Mouse (Mus musculus): ENCODE data around the gene Leo1. TPM values are rescaled to one million over a fixed set of nuclear protein-coding genes. Genes with fewer than 3 reads are reported as not detected.
A peak's percentile ranks its signal among the peaks of the same experiment; 100 is the strongest.
"Not testable (repeated sequence)": the region's sequence is repeated elsewhere in the genome, so short reads cannot be mapped to it uniquely, and the experiment has no call there.

The Leo1 gene
- polyA plus RNA-seq, 1 experiment from 2014 or later: 43.6 TPM

- Histone ChIP-seq H3K9me3 (replicated peaks; ENCODE audit: control insufficient read depth, low read length, poor library complexity, severe bottlenecking) (no peaks in the 10 kb centered on the region), H3K4me2 (ENCODE audit: low read length) (no peak overlapping the region), H3K27me3 (ENCODE audit: control insufficient read depth, insufficient read depth, low read depth, low read length) (no peaks in the 10 kb centered on the region), H3K4me3 (ENCODE audit: low read depth, low read length) (no peak overlapping the region), H3K36me3 (ENCODE audit: control insufficient read depth, insufficient read depth, low read length) (no peaks in the 10 kb centered on the region), H3K9ac (ENCODE audit: low read depth, low read length) (no peak overlapping the region), H3K27ac (ENCODE audit: low read length) (no peak overlapping the region), H3K4me1 (ENCODE audit: control insufficient read depth, insufficient read depth, low read length) (no peaks in the 10 kb centered on the region; the same call in 1 of the 2 replicates)
- ATAC-seq: no peak
- WGBS: 77% methylated on average over 3 of the region's 3 CpGs
Measured at GRCm38 (mm10) chr9:75432694-75433093, 8.6 kb upstream of the Leo1 start.

GRCm38 (mm10) chr9:75434172-75434793 lies 7.0 kb upstream of the Leo1 start:
- Histone ChIP-seq H3K4me1 (ENCODE audit: control insufficient read depth, insufficient read depth, low read length) (no peaks in the 10 kb centered on the region; the same call in 1 of the 2 replicates), H3K9ac (ENCODE audit: low read depth, low read length) (no peak overlapping the region), H3K9me3 (replicated peaks; ENCODE audit: control insufficient read depth, low read length, poor library complexity, severe bottlenecking) (no peaks in the 10 kb centered on the region), H3K27ac (ENCODE audit: low read length) (no peak overlapping the region), H3K36me3 (ENCODE audit: control insufficient read depth, insufficient read depth, low read length) (no peaks in the 10 kb centered on the region), H3K4me2 (ENCODE audit: low read length) (no peak overlapping the region), H3K27me3 (ENCODE audit: control insufficient read depth, insufficient read depth, low read depth, low read length) (no peaks in the 10 kb centered on the region), H3K4me3 (ENCODE audit: low read depth, low read length) (no peak overlapping the region)
- 45% methylated on average over 7 of the region's 7 CpGs for WGBS
- 0 out of 2 replicates have a peak, but pooled peaks have one; percentile 15 for ATAC-seq

- Histone ChIP-seq H3K4me3 (ENCODE audit: low read depth, low read length) (no peak overlapping the region), H3K4me1 (ENCODE audit: control insufficient read depth, insufficient read depth, low read length) (no peaks in the 10 kb centered on the region; the same call in 1 of the 2 replicates), H3K9me3 (replicated peaks; ENCODE audit: control insufficient read depth, low read length, poor library complexity, severe bottlenecking) (no peaks in the 10 kb centered on the region), H3K9ac (ENCODE audit: low read depth, low read length) (no peak overlapping the region), H3K27me3 (ENCODE audit: control insufficient read depth, insufficient read depth, low read depth, low read length) (no peaks in the 10 kb centered on the region), H3K4me2 (ENCODE audit: low read length) (no peak overlapping the region), H3K36me3 (ENCODE audit: control insufficient read depth, insufficient read depth, low read length) (no peaks in the 10 kb centered on the region), H3K27ac (ENCODE audit: low read length) (no peak overlapping the region)
- ATAC-seq: no peak
- 73% methylated on average over 6 of the region's 6 CpGs for WGBS
Measured at GRCm38 (mm10) chr9:75434872-75435271, 6.5 kb upstream of the Leo1 start.

GRCm38 (mm10) chr9:75435291-75435690 lies 6.0 kb upstream of the Leo1 start:
- Histone ChIP-seq H3K4me1 (ENCODE audit: control insufficient read depth, insufficient read depth, low read length) (no peaks in the 10 kb centered on the region; the same call in 1 of the 2 replicates), H3K27ac (ENCODE audit: low read length) (no peak overlapping the region), H3K4me2 (ENCODE audit: low read length) (no peak overlapping the region), H3K27me3 (ENCODE audit: control insufficient read depth, insufficient read depth, low read depth, low read length) (no peaks in the 10 kb centered on the region), H3K4me3 (ENCODE audit: low read depth, low read length) (no peak overlapping the region), H3K9ac (ENCODE audit: low read depth, low read length) (no peak overlapping the region), H3K9me3 (replicated peaks; ENCODE audit: control insufficient read depth, low read length, poor library complexity, severe bottlenecking) (no peaks in the 10 kb centered on the region), H3K36me3 (ENCODE audit: control insufficient read depth, insufficient read depth, low read length) (no peaks in the 10 kb centered on the region)
- no peak for ATAC-seq
- 74% methylated on average over 4 of the region's 4 CpGs for WGBS

- H3K4me2 ChIP-seq (ENCODE audit: low read length): no peak overlapping the region
- H3K27me3 ChIP-seq (ENCODE audit: control insufficient read depth, insufficient read depth, low read depth, low read length): no peaks in the 10 kb centered on the region
- H3K36me3 ChIP-seq (ENCODE audit: control insufficient read depth, insufficient read depth, low read length): no peaks in the 10 kb centered on the region
- ATAC-seq: no peak; the same call in 1 of the 2 replicates
- no peaks in the 10 kb centered on the region for H3K9me3 ChIP-seq (replicated peaks; ENCODE audit: control insufficient read depth, low read length, poor library complexity, severe bottlenecking)
- H3K27ac ChIP-seq (ENCODE audit: low read length): no peak overlapping the region
- WGBS: 4% methylated on average over 12 of the region's 12 CpGs
- no peaks in the 10 kb centered on the region; the same call in 1 of the 2 replicates for H3K4me1 ChIP-seq (ENCODE audit: control insufficient read depth, insufficient read depth, low read length)
- no peak overlapping the region for H3K9ac ChIP-seq (ENCODE audit: low read depth, low read length)
- no peak overlapping the region for H3K4me3 ChIP-seq (ENCODE audit: low read depth, low read length)
Measured at GRCm38 (mm10) chr9:75435918-75436317, 5.4 kb upstream of the Leo1 start.

GRCm38 (mm10) chr9:75437653-75438385 lies 3.5 kb upstream of the Leo1 start:
- Histone ChIP-seq H3K9me3 (replicated peaks; ENCODE audit: control insufficient read depth, low read length, poor library complexity, severe bottlenecking) (no peaks in the 10 kb centered on the region), H3K27ac (ENCODE audit: low read length) (no peak overlapping the region), H3K36me3 (ENCODE audit: control insufficient read depth, insufficient read depth, low read length) (no peaks in the 10 kb centered on the region), H3K27me3 (ENCODE audit: control insufficient read depth, insufficient read depth, low read depth, low read length) (no peaks in the 10 kb centered on the region), H3K4me1 (ENCODE audit: control insufficient read depth, insufficient read depth, low read length) (peaks cover 9% of the 10 kb centered on the region), H3K4me2 (ENCODE audit: low read length) (no peak overlapping the region), H3K4me3 (ENCODE audit: low read depth, low read length) (no peak overlapping the region), H3K9ac (ENCODE audit: low read depth, low read length) (no peak overlapping the region)
- ATAC-seq: no peak
- 35% methylated on average over 6 of the region's 6 CpGs for WGBS

GRCm38 (mm10) chr9:75441691-75442131 lies 387 bp downstream of the Leo1 start:
- Histone ChIP-seq H3K4me3 (ENCODE audit: low read depth, low read length) (peak overlapping the region; percentile 64), H3K9ac (ENCODE audit: low read depth, low read length) (peak overlapping the region; percentile 77), H3K27me3 (ENCODE audit: control insufficient read depth, insufficient read depth, low read depth, low read length) (no peaks in the 10 kb centered on the region), H3K4me2 (ENCODE audit: low read length) (peak overlapping the region; percentile 83), H3K27ac (ENCODE audit: low read length) (peak overlapping the region; percentile 88), H3K4me1 (ENCODE audit: control insufficient read depth, insufficient read depth, low read length) (peaks cover 13% of the 10 kb centered on the region), H3K9me3 (replicated peaks; ENCODE audit: control insufficient read depth, low read length, poor library complexity, severe bottlenecking) (no peaks in the 10 kb centered on the region), H3K36me3 (ENCODE audit: control insufficient read depth, insufficient read depth, low read length) (peaks cover 8% of the 10 kb centered on the region)
- ATAC-seq: peak; percentile 86
- 0% methylated on average over 26 of the region's 31 CpGs for WGBS

- no peak overlapping the region for H3K4me2 ChIP-seq (ENCODE audit: low read length)
- H3K9ac ChIP-seq (ENCODE audit: low read depth, low read length): no peak overlapping the region
- H3K27me3 ChIP-seq (ENCODE audit: control insufficient read depth, insufficient read depth, low read depth, low read length): no peaks in the 10 kb centered on the region
- no peaks in the 10 kb centered on the region for H3K9me3 ChIP-seq (replicated peaks; ENCODE audit: control insufficient read depth, low read length, poor library complexity, severe bottlenecking)
- H3K27ac ChIP-seq (ENCODE audit: low read length): no peak overlapping the region
- H3K4me1 ChIP-seq (ENCODE audit: control insufficient read depth, insufficient read depth, low read length): peaks cover 13% of the 10 kb centered on the region
- no peak overlapping the region for H3K4me3 ChIP-seq (ENCODE audit: low read depth, low read length)
- 90% methylated on average over 15 of the region's 15 CpGs for WGBS
- H3K36me3 ChIP-seq (ENCODE audit: control insufficient read depth, insufficient read depth, low read length): peaks cover 33% of the 10 kb centered on the region
- no peak for ATAC-seq
Measured at GRCm38 (mm10) chr9:75444981-75445380, 3.7 kb downstream of the Leo1 start.

GRCm38 (mm10) chr9:75446574-75446973 lies 5.2 kb downstream of the Leo1 start:
- H3K27ac ChIP-seq (ENCODE audit: low read length); H3K4me2 ChIP-seq (ENCODE audit: low read length): not testable (repeated sequence)
- H3K36me3 ChIP-seq (ENCODE audit: control insufficient read depth, insufficient read depth, low read length): peaks cover 40% of the 10 kb centered on the region

More at GRCm38 (mm10) chr9:75446574-75446973, 5.2 kb downstream of the Leo1 start:
- WGBS: 86% methylated on average over 10 of the region's 10 CpGs
- H3K9me3 ChIP-seq (replicated peaks; ENCODE audit: control insufficient read depth, low read length, poor library complexity, severe bottlenecking); ATAC-seq; H3K4me3 ChIP-seq (ENCODE audit: low read depth, low read length); H3K9ac ChIP-seq (ENCODE audit: low read depth, low read length); H3K27me3 ChIP-seq (ENCODE audit: control insufficient read depth, insufficient read depth, low read depth, low read length): not testable (repeated sequence)
- peaks cover 13% of the 10 kb centered on the region for H3K4me1 ChIP-seq (ENCODE audit: control insufficient read depth, insufficient read depth, low read length)

Data from midbrain, embryonic 16.5 days (tissue).